In genomic region chr6:23392711-23393110, GRCm38 (mm10) we compare ENCODE assay signal across 17 mouse cellular contexts.
DNase-seq lines count a peak whose midpoint lies in the region; ATAC-seq and TF ChIP-seq lines count a peak whose summit lies in the region.
"Had no signal": no experiment of that assay in that cellular context is flagged by ENCODE, and none has a peak within 500 bp of the region (broad histone marks: within the 10 kb centered on the region; RNA-seq: fewer than 3 reads in every experiment).

No protein-coding gene starts in this region.

- no peaks in the 10 kb centered on the region for H3K4me1 ChIP-seq in intestine, postnatal 0 days (replicated peaks; ENCODE audit: control insufficient read depth, insufficient read depth, low read length)
- H3K4me1 ChIP-seq in intestine, embryonic 15.5 days (replicated peaks) = no peaks in the 10 kb centered on the region
- peaks cover 9% of the 10 kb centered on the region for H3K4me1 ChIP-seq in liver, adult 2 months (ENCODE audit: control insufficient read depth, insufficient read depth, low read length)

- H3K27ac ChIP-seq in intestine, postnatal 0 days (ENCODE audit: low read depth, low read length) = no peak overlapping the region
- H3K27ac ChIP-seq in intestine, embryonic 15.5 days = no peak overlapping the region
- peak overlapping the region; percentile 22; the same call in 1 of the 2 replicates for H3K27ac ChIP-seq in liver, adult 2 months (replicated peaks; ENCODE audit: insufficient read depth, low read depth, low read length)

- H3K36me3 ChIP-seq in intestine, postnatal 0 days (ENCODE audit: control insufficient read depth, insufficient read depth) = no peaks in the 10 kb centered on the region
- no peaks in the 10 kb centered on the region for H3K36me3 ChIP-seq in intestine, embryonic 15.5 days
- no peaks in the 10 kb centered on the region for H3K36me3 ChIP-seq in liver, adult 2 months (ENCODE audit: control insufficient read depth, insufficient read depth, low read length)
- H3K36me3 ChIP-seq: G1E had no signal

- no peaks in the 10 kb centered on the region for H3K27me3 ChIP-seq in intestine, postnatal 0 days (replicated peaks; ENCODE audit: control insufficient read depth, insufficient read depth, low read length)
- H3K27me3 ChIP-seq in intestine, embryonic 15.5 days (replicated peaks) = no peaks in the 10 kb centered on the region
- no peaks in the 10 kb centered on the region for H3K27me3 ChIP-seq in liver, adult 2 months (ENCODE audit: control insufficient read depth, insufficient read depth, low read length)
- H3K27me3 ChIP-seq: CH12.LX had no signal

- peak; percentile 91 for DNase-seq in liver, adult 2 months (ENCODE audit: extremely low read depth, low read depth, low spot score)
- DNase-seq in liver = no peak
- DNase-seq: adrenal gland, adult 2 months; adrenal gland, adult 8-10 months; adrenal gland, postnatal 10 days; adrenal gland, postnatal 14 days; adrenal gland, postnatal 25 days; adrenal gland, postnatal 36 days; B cell, adult 2 months; cerebellum, adult 11 months had no signal

- H3K4me3 ChIP-seq in intestine, postnatal 0 days (ENCODE audit: low read depth, low read length) = no peak overlapping the region
- no peak overlapping the region for H3K4me3 ChIP-seq in intestine, embryonic 15.5 days (replicated peaks)
- no peak overlapping the region for H3K4me3 ChIP-seq in liver, adult 2 months (ENCODE audit: insufficient read depth, low read depth, low read length)

- TF ChIP-seq CTCF in intestine, postnatal 0 days (IDR thresholded peaks at IDR 0.05; ENCODE audit: low read depth) = no peak
- no peak for TF ChIP-seq CTCF in liver, adult 2 months (IDR thresholded peaks at IDR 0.05; ENCODE audit: low read depth, low read length)

- no peaks in the 10 kb centered on the region for H3K79me2 ChIP-seq in liver, adult 2 months (ENCODE audit: control insufficient read depth, insufficient read depth, low read length)

- 62% methylated on average over 4 of the region's 4 CpGs for WGBS in intestine, postnatal 0 days
- WGBS in intestine, embryonic 15.5 days = 72% methylated on average over 4 of the region's 4 CpGs
- 38% methylated on average over 4 of the region's 4 CpGs for WGBS in liver, adult 2 months

- peak; percentile 31; the same call in 1 of the 2 replicates for ATAC-seq in intestine, postnatal 0 days
- ATAC-seq in intestine, embryonic 15.5 days = no peak
- ATAC-seq: activated CD4-positive, CD25-positive, alpha-beta regulatory T cell, adult 4 months; CD4-positive, CD25-positive, alpha-beta regulatory T cell, adult 4 months; Patski had no signal

- no peak overlapping the region for H3K4me2 ChIP-seq in intestine, postnatal 0 days (replicated peaks; ENCODE audit: low read depth)
- H3K4me2 ChIP-seq in intestine, embryonic 15.5 days (replicated peaks) = no peak overlapping the region

- H3K9me3 ChIP-seq in intestine, postnatal 0 days (ENCODE audit: control insufficient read depth) = no peaks in the 10 kb centered on the region
- no peaks in the 10 kb centered on the region for H3K9me3 ChIP-seq in intestine, embryonic 15.5 days
- H3K9me3 ChIP-seq: G1E had no signal

- no peak overlapping the region for H3K9ac ChIP-seq in intestine, postnatal 0 days (ENCODE audit: low read depth, low read length)
- no peak overlapping the region for H3K9ac ChIP-seq in intestine, embryonic 15.5 days
- H3K9ac ChIP-seq in liver, adult 2 months (ENCODE audit: low read depth, low read length) = no peak overlapping the region

- TF ChIP-seq POLR2A in liver, adult 2 months (IDR thresholded peaks at IDR 0.05; ENCODE audit: extremely low read depth, insufficient read depth, low read length) = no peak
